Mouse (Mus musculus) stomach, postnatal 0 days (tissue): ENCODE measurements around the gene Nbea.

Source experiments
- CTCF ChIP-seq: IDR thresholded peaks from 2 replicates; pipeline ENCODE4 v1.5.1; 2016; ENCODE audit warnings: antibody characterized with exemption, low read depth, mild to moderate bottlenecking, moderate library complexity
- EP300 ChIP-seq: optimal IDR thresholded peaks from 2 replicates; pipeline ENCODE3; 2016; ENCODE audit warnings: antibody characterized with exemption

GRCm38 (mm10) chr3:55659558-55660215 lies 523.8 kb downstream of the Nbea start:
- TF ChIP-seq CTCF: no peak
- TF ChIP-seq EP300: no peak
